16 mouse cellular contexts compared by ENCODE assay signal in the genomic region with DNA sequence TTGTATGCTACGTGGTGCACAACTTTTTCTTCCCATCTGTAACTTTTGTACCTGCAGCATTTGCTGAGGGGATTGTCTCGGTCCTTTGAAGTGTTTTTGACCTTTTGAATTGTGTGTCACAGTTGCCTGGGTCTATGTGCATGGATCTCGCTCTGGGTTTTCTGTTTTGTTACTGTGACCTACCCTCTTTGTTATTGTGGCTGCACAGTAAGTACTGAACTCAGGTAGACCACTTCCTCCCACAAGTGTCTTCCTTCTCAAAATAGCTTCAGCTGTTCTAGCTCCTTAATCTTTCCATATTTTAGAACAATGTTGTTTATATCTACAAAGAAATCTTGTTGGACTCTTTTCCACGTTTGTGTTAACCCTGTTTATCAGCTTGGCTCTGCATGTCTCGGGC.
"Had no signal": no experiment of that assay in that cellular context is flagged by ENCODE, and none has a peak within 500 bp of the region (broad histone marks: within the 10 kb centered on the region; RNA-seq: fewer than 3 reads in every experiment).

No protein-coding gene starts in this region.

- H3K4me2 ChIP-seq: liver, embryonic 13.5 days; midbrain, embryonic 11.5 days; neural tube, embryonic 12.5 days; neural tube, embryonic 15.5 days had no signal

- H3K36me3 ChIP-seq: liver, embryonic 13.5 days; neural tube, embryonic 12.5 days; neural tube, embryonic 15.5 days had no signal

- H3K4me3 ChIP-seq: liver, embryonic 13.5 days; neural tube, embryonic 12.5 days; neural tube, embryonic 15.5 days had no signal

- H3K27ac ChIP-seq: liver, embryonic 13.5 days; neural tube, embryonic 12.5 days; neural tube, embryonic 15.5 days had no signal

- DNase-seq: kidney, adult 18-20 months; kidney, adult 9 months; kidney, postnatal 14 days; kidney, postnatal 4 days; liver, embryonic 13.5 days; lung, adult 2 months; lung, postnatal 14 days; lung, postnatal 4 days; midbrain, embryonic 14.5 days; right cerebral cortex, adult 18-20 months; right cerebral cortex, postnatal 14 days; right cerebral cortex, postnatal 4 days; thymus, postnatal 36 days had no signal

- H3K9me3 ChIP-seq: liver, embryonic 13.5 days; neural tube, embryonic 12.5 days; neural tube, embryonic 15.5 days had no signal

- H3K9ac ChIP-seq: liver, embryonic 13.5 days; neural tube, embryonic 12.5 days; neural tube, embryonic 15.5 days had no signal

- H3K4me1 ChIP-seq: liver, embryonic 13.5 days; neural tube, embryonic 12.5 days; neural tube, embryonic 15.5 days had no signal

- H3K27me3 ChIP-seq: liver, embryonic 13.5 days; neural tube, embryonic 12.5 days; neural tube, embryonic 15.5 days had no signal
